Mouse (Mus musculus): Measurements from ENCODE around the gene Pax7. TPM values are rescaled to one million over a fixed set of nuclear protein-coding genes. Genes with fewer than 3 reads are reported as not detected.

Pax7 gene
- polyA plus RNA-seq, 1 experiment from 2014 or later, result 0.27 TPM

DNA sequence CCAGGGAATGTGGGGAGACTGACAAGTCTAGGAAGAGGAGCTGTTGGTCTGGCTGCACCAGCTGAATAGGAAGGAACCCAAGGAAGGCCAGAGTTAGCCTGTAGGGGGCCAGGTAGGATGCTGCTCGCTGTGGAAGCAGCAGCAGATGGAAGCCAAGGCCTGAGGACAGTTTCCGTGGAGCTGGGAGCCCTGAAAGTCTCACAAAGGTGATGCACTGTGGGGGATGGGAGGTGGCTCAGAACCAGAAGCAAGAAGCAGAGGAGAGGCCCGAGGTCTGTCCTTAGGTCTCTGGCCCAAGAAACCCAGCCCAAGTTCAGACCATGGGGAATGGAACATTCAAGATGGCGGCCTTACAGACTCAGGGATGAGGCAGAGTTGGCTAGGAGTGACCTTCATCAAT lies 109.0 kb downstream of the Pax7 start:
- Histone ChIP-seq H3K27me3 (ENCODE audit: control insufficient read depth, insufficient read depth, low read length) (no peaks in the 10 kb centered on the region), H3K27ac (ENCODE audit: low read depth, low read length) (no peak overlapping the region), H3K9me3 (ENCODE audit: control insufficient read depth, low read length) (no peaks in the 10 kb centered on the region), H3K4me2 (ENCODE audit: low read depth, low read length) (no peak overlapping the region), H3K36me3 (ENCODE audit: control insufficient read depth, insufficient read depth, low read length) (no peaks in the 10 kb centered on the region), H3K4me1 (ENCODE audit: control insufficient read depth, insufficient read depth, low read length) (no peaks in the 10 kb centered on the region), H3K9ac (replicated peaks; ENCODE audit: low read depth, low read length) (no peak overlapping the region), H3K4me3 (ENCODE audit: low read depth, low read length) (no peak overlapping the region)
- 70% methylated on average over 4 of the region's 4 CpGs for WGBS
- no peak for ATAC-seq (ENCODE audit: low read depth)

DNA sequence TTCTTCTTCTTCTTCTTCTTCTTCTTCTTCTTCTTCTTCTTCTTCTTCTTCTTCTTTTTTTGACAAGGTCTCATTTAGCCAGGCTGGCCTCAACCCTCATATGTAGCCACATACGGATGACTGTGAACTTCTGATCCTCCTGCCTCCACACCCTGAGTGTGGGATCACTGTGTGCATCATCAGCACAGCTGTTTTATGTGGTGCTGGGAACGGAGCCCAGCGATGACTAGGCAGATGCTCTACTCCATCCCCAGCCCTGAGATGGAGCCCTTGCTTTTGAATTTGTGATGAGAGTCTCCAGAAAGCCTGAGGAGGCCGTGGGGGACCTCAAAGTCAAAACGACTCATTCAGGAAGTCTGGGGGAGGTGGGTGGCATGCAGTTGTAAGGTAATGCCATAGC lies 114.3 kb downstream of the Pax7 start:
- H3K36me3 ChIP-seq (ENCODE audit: control insufficient read depth, insufficient read depth, low read length), result no peaks in the 10 kb centered on the region
- 73% methylated on average over 5 of the region's 5 CpGs for WGBS
- H3K9me3 ChIP-seq (ENCODE audit: control insufficient read depth, low read length), result no peaks in the 10 kb centered on the region
- H3K9ac ChIP-seq (replicated peaks; ENCODE audit: low read depth, low read length), result no peak overlapping the region
- no peak overlapping the region for H3K4me2 ChIP-seq (ENCODE audit: low read depth, low read length)
- H3K27ac ChIP-seq (ENCODE audit: low read depth, low read length), result no peak overlapping the region
- no peak overlapping the region for H3K4me3 ChIP-seq (ENCODE audit: low read depth, low read length)
- ATAC-seq (ENCODE audit: low read depth), result no peak
- no peaks in the 10 kb centered on the region for H3K27me3 ChIP-seq (ENCODE audit: control insufficient read depth, insufficient read depth, low read length)
- no peaks in the 10 kb centered on the region for H3K4me1 ChIP-seq (ENCODE audit: control insufficient read depth, insufficient read depth, low read length)

DNA sequence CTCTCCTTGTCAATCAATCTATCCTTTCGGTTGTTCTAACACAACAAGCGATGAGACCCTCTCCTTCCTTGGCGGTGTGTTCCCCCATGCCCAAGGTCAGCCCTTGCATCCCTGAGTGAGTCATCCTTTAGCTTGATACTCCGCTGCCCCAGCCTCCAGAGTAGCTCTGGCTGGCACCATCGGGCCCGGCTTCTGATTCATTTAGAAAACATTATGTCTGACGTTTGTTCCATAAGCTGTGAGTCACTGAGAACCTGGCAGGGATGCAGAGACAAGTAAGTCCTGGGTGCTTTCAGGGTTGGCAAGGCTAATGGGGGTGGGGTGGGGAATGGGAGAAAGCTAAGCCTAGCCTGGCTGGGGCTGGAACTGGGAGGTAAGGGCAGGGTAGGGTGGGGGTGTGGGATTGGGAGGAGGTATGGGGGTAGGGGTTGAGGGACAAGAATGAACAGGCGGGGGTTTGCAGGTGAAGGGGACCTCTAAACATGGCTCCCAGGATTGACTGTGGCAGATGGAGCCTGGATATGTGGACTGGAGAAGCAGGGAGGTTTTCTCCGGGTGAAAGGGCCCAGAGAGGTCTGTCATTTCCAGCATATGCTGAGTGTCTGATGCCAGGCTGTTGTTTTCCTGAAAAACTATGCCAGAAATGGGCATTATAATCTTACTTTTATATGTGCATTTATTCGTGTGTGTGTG lies 116.7 kb downstream of the Pax7 start:
- Histone ChIP-seq H3K9me3 (ENCODE audit: control insufficient read depth, low read length) (no peaks in the 10 kb centered on the region), H3K27ac (ENCODE audit: low read depth, low read length) (no peak overlapping the region), H3K4me1 (ENCODE audit: control insufficient read depth, insufficient read depth, low read length) (no peaks in the 10 kb centered on the region), H3K4me2 (ENCODE audit: low read depth, low read length) (no peak overlapping the region), H3K4me3 (ENCODE audit: low read depth, low read length) (no peak overlapping the region), H3K27me3 (ENCODE audit: control insufficient read depth, insufficient read depth, low read length) (no peaks in the 10 kb centered on the region), H3K36me3 (ENCODE audit: control insufficient read depth, insufficient read depth, low read length) (no peaks in the 10 kb centered on the region), H3K9ac (replicated peaks; ENCODE audit: low read depth, low read length) (no peak overlapping the region)
- 87% methylated on average over 10 of the region's 10 CpGs for WGBS
- no peak for ATAC-seq (ENCODE audit: low read depth)

DNA sequence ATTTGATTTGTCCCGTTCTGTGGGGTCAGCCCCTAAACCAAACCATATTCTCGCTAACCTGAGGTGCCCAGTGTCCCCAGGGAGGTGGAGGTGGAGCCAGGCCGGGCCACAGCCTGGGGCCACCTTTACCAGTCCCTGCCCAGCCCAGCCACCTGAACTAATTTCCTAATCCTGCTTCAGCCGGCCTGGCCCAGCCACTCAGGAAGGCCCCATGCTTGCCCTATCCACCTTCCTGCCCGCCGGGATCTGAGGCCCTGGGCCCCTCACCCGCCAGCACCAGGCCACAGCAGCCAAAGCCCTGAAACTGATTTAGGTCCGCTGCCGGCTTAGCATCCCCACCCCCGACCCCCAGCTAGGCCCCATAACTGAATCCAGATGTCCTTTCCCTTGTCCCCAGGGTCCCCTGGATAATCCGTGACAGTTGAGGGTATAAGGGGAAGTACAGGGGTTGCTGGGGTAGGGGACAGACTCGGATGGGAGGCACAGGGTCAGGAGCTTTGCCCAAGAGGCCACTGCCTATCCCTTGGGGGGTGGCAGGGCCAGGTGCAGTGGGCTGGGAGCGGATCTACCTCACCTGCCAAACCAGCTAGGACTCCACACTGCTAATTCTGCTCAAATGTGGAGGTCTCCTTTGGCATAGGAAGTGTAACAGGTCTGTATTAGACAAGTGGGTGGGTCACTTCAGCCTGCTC lies 117.9 kb downstream of the Pax7 start:
- H3K27me3 ChIP-seq (ENCODE audit: control insufficient read depth, insufficient read depth, low read length), result no peaks in the 10 kb centered on the region
- H3K4me3 ChIP-seq (ENCODE audit: low read depth, low read length), result no peak overlapping the region
- 0 out of 2 replicates have a peak, but pooled peaks cover 4% of the 10 kb centered on the region for H3K4me1 ChIP-seq (ENCODE audit: control insufficient read depth, insufficient read depth, low read length)
- H3K36me3 ChIP-seq (ENCODE audit: control insufficient read depth, insufficient read depth, low read length), result no peaks in the 10 kb centered on the region
- H3K27ac ChIP-seq (ENCODE audit: low read depth, low read length), result no peak overlapping the region
- no peak overlapping the region for H3K4me2 ChIP-seq (ENCODE audit: low read depth, low read length)
- H3K9ac ChIP-seq (replicated peaks; ENCODE audit: low read depth, low read length), result no peak overlapping the region
- 47% methylated on average over 13 of the region's 13 CpGs for WGBS
- H3K9me3 ChIP-seq (ENCODE audit: control insufficient read depth, low read length), result no peaks in the 10 kb centered on the region
- no peak for ATAC-seq (ENCODE audit: low read depth)

DNA sequence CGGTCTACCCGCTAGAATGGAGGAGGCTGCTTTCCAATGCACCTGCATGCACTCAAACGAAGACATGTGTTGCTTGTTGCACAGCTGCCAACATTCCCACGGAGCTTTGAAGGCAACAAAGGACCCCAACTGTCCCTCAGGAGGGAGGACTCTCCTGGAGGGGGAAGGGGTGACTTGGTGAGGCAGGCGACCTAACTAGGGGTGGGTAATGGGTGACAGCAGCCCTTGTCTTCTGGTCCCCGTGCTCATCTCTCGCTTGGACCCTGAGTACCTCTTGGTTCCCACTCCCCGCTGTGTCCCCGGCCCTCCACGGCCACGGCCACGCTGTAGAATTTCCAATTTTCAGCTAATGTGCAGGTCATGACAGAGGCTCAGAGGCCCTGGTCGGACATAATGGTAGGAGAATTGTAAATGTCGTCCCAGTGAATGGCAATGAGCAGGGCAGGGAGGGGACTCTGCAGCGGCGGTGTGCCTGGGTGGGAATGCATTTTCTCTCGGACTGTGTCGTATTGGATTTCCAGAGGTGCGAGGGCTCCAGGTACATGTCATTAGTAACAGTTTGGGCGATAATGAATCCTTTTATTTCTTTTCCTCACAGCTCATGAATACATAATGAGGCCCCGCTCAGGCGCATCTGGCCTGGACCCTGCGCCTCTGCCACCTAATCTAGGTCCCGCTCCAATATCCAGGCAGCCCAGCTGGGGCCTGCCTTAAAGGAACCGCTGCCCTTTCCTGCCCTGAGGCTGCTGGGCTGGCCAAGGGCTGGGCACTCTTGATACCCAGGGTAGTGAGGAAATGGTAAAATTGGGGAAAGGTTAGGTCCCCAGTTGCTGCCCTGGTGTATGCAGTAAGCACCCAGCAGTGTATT lies 122.6 kb downstream of the Pax7 start:
- Histone ChIP-seq H3K27ac (ENCODE audit: low read depth, low read length) (no peak overlapping the region), H3K36me3 (ENCODE audit: control insufficient read depth, insufficient read depth, low read length) (no peaks in the 10 kb centered on the region), H3K9ac (replicated peaks; ENCODE audit: low read depth, low read length) (no peak overlapping the region), H3K27me3 (ENCODE audit: control insufficient read depth, insufficient read depth, low read length) (no peaks in the 10 kb centered on the region), H3K4me3 (ENCODE audit: low read depth, low read length) (no peak overlapping the region), H3K4me2 (ENCODE audit: low read depth, low read length) (no peak overlapping the region), H3K4me1 (ENCODE audit: control insufficient read depth, insufficient read depth, low read length) (0 out of 2 replicates have a peak, but pooled peaks cover 4% of the 10 kb centered on the region), H3K9me3 (ENCODE audit: control insufficient read depth, low read length) (no peaks in the 10 kb centered on the region)
- WGBS, result 23% methylated on average over 25 of the region's 25 CpGs
- ATAC-seq (ENCODE audit: low read depth), result no peak

DNA sequence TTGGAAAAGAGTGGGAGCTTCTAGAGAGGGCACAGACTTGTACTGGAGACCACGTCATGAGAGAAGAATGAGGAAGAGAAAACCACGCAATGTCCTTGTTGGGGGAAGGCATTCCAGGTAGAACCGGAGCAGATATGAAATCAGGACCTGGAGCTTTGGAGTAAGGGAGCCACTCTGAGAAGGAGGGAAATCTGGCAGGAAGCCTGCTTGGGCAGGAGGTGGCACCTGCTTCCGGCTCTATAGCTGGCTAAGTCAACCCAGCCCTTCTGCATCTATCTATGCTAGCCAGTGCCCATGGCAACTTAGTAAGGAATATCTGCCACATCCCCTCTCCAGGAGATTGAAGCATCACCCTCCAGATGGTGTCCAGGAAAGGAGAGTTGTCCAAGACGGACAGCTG lies 127.3 kb downstream of the Pax7 start:
- H3K4me2 ChIP-seq (ENCODE audit: low read depth, low read length), result no peak overlapping the region
- no peak for ATAC-seq (ENCODE audit: low read depth)
- H3K36me3 ChIP-seq (ENCODE audit: control insufficient read depth, insufficient read depth, low read length), result no peaks in the 10 kb centered on the region
- H3K9me3 ChIP-seq (ENCODE audit: control insufficient read depth, low read length), result no peaks in the 10 kb centered on the region
- 81% methylated on average over 5 of the region's 5 CpGs for WGBS
- no peak overlapping the region for H3K27ac ChIP-seq (ENCODE audit: low read depth, low read length)
- 0 out of 2 replicates have a peak, but pooled peaks cover 1% of the 10 kb centered on the region for H3K4me1 ChIP-seq (ENCODE audit: control insufficient read depth, insufficient read depth, low read length)
- no peaks in the 10 kb centered on the region for H3K27me3 ChIP-seq (ENCODE audit: control insufficient read depth, insufficient read depth, low read length)
- H3K4me3 ChIP-seq (ENCODE audit: low read depth, low read length), result no peak overlapping the region
- H3K9ac ChIP-seq (replicated peaks; ENCODE audit: low read depth, low read length), result no peak overlapping the region

DNA sequence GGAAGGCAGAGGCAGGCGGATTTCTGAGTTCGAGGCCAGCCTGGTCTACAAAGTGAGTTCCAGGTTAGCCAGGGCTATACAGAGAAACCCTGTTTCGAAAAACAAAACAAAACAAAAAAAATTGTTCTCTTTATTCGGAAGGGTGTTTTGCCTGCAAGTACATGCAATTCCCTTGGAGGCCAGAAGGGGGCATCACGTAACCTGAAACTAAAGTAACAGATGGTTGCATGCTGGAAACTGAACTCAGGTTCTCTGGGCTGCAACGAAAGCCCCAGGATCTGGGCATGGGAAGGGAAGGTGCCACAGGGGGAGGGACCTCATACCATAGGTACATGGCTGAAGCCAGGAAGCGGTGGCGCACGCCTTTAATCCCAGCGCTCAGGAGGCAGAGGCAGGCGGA lies 129.9 kb downstream of the Pax7 start:
- no peaks in the 10 kb centered on the region for H3K4me1 ChIP-seq (ENCODE audit: control insufficient read depth, insufficient read depth, low read length)
- H3K27me3 ChIP-seq (ENCODE audit: control insufficient read depth, insufficient read depth, low read length), result no peaks in the 10 kb centered on the region
- H3K9me3 ChIP-seq (ENCODE audit: control insufficient read depth, low read length), result no peaks in the 10 kb centered on the region
- ATAC-seq (ENCODE audit: low read depth), result no peak
- 82% methylated on average over 11 of the region's 11 CpGs for WGBS
- no peak overlapping the region for H3K4me3 ChIP-seq (ENCODE audit: low read depth, low read length)
- H3K4me2 ChIP-seq (ENCODE audit: low read depth, low read length), result no peak overlapping the region
- no peak overlapping the region for H3K9ac ChIP-seq (replicated peaks; ENCODE audit: low read depth, low read length)
- no peak overlapping the region for H3K27ac ChIP-seq (ENCODE audit: low read depth, low read length)
- H3K36me3 ChIP-seq (ENCODE audit: control insufficient read depth, insufficient read depth, low read length), result no peaks in the 10 kb centered on the region

DNA sequence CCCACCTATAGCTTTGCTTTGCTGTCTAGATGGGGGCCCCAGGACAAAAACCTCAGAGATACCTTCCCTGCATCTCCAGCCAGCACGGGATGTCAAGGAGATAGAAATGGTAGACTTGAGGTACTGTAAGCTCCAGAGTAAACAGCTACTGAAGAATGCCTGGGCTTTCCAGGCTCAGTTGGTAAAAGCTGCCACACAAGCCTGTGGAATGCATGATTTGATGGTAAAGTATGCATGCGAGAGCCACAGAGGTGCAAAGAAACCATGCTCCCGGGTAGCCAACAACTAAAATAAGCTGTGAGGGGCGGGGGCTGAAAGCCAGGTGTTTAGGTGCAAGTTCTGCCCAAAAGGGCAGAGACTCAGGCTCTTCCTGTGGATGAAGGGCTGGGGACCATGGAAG lies 130.4 kb downstream of the Pax7 start:
- H3K9ac ChIP-seq (replicated peaks; ENCODE audit: low read depth, low read length), result no peak overlapping the region
- 61% methylated on average over 4 of the region's 4 CpGs for WGBS
- no peak overlapping the region for H3K4me2 ChIP-seq (ENCODE audit: low read depth, low read length)
- H3K4me1 ChIP-seq (ENCODE audit: control insufficient read depth, insufficient read depth, low read length), result no peaks in the 10 kb centered on the region; the same call in 1 of the 2 replicates
- ATAC-seq (ENCODE audit: low read depth), result no peak
- H3K9me3 ChIP-seq (ENCODE audit: control insufficient read depth, low read length), result no peaks in the 10 kb centered on the region
- H3K27ac ChIP-seq (ENCODE audit: low read depth, low read length), result no peak overlapping the region
- H3K4me3 ChIP-seq (ENCODE audit: low read depth, low read length), result no peak overlapping the region
- no peaks in the 10 kb centered on the region for H3K27me3 ChIP-seq (ENCODE audit: control insufficient read depth, insufficient read depth, low read length)
- H3K36me3 ChIP-seq (ENCODE audit: control insufficient read depth, insufficient read depth, low read length), result no peaks in the 10 kb centered on the region

DNA sequence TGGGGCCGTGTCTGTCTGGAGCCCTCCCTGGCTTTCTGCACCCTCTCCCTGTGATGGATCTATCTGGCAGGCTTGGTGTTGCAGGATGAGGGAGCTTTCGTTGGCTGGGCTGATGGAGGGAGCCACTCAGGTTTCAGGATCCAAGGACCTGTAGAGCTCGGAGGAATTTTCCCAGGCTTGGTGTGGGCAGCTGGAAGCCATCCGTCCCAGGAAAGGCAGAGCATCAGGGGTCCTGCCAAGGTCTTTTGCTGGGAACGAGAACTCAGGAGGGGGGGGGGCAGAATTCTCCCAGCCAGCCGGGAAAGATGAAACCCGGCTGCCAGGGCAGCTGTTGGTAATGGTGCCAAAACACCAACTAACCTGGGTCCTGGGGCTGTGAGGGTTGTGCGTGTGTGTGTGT lies 134.7 kb downstream of the Pax7 start:
- ATAC-seq (ENCODE audit: low read depth), result no peak
- H3K9me3 ChIP-seq (ENCODE audit: control insufficient read depth, low read length), result no peaks in the 10 kb centered on the region
- peaks cover 5% of the 10 kb centered on the region; the same call in 1 of the 2 replicates for H3K4me1 ChIP-seq (ENCODE audit: control insufficient read depth, insufficient read depth, low read length)
- no peak overlapping the region for H3K9ac ChIP-seq (replicated peaks; ENCODE audit: low read depth, low read length)
- no peak overlapping the region for H3K4me2 ChIP-seq (ENCODE audit: low read depth, low read length)
- H3K36me3 ChIP-seq (ENCODE audit: control insufficient read depth, insufficient read depth, low read length), result no peaks in the 10 kb centered on the region
- WGBS, result 63% methylated on average over 8 of the region's 8 CpGs
- no peak overlapping the region for H3K27ac ChIP-seq (ENCODE audit: low read depth, low read length)
- no peaks in the 10 kb centered on the region for H3K27me3 ChIP-seq (ENCODE audit: control insufficient read depth, insufficient read depth, low read length)
- H3K4me3 ChIP-seq (ENCODE audit: low read depth, low read length), result no peak overlapping the region
